Mouse (Mus musculus) c-Kit-positive CD71-positive TER-119-positive erythroid progenitor cells, embryonic 14.5 days (primary cell): ENCODE measurements around the gene Aqp7.
A peak's percentile ranks its signal among the peaks of the same experiment; 100 is the strongest.
"Not testable (repeated sequence)": the region's sequence is repeated elsewhere in the genome, so short reads cannot be mapped to it uniquely, and the experiment has no call there.

Source experiments
- DNase-seq: peaks from one replicate; pipeline ENCODE4 v3.0.0-alpha.2; 2013; ENCODE audit warnings: low spot score

Gene Aqp7

DNA sequence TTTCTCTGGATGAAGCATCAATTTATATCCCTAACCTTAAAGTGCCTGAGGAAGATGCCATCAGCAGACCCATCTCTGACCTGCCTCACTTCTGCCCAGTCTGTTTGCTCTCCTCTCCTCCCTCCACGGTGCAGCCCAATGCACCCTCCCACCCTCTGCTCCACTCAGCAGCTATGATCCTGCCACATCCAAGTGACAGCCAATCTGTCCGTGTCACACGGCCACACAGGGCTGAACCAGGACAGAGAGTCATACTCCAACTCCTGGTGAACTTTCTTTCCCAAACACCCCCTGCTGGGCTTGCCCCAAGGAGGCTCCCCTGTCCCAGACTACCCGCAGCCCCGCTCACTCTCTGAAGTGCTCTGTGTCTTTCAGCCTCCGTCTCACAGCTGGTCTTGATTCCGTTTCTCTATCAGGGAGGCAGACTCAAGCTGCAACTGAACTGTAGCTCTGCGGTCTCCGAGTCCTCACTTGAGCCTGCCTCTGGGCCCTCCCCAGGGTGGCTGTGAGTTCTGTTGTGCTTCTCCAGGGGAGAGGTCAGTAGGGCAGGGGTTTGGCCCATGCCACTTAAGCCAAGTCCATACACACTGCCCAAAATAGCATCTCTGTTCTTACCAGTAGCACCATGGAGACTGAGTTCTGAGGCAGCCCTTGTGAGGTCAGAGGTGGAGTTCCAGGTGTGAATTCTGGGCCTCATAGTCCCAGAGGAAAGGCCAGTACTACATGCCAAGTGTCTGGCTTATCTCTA lies at the start of gene Aqp7:
Aqp7 (minus strand) TSS at position 616 of the 748 bp plus-strand sequence.
- DNase-seq, result no peak

DNA sequence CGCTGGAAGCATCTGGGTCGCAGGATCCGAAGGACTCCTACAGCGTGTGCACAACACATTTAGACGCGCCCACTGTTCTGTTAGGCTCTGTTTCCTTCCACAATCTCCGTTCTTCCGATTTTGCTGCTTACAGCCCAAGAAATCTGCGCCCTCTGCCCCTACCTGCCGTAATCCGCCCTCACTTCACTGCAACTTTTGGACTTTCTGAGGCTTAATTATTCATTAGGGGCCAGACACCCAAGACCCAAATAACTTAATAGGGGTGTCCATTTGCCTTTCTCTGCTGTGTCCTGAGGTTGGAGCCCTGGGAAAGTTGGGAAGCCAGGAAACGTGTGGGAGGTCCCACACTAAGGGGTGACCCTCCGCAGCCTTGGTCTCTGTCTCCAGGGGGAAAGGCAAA lies 49.4 kb upstream of the Aqp7 start:
- no peak for DNase-seq

DNA sequence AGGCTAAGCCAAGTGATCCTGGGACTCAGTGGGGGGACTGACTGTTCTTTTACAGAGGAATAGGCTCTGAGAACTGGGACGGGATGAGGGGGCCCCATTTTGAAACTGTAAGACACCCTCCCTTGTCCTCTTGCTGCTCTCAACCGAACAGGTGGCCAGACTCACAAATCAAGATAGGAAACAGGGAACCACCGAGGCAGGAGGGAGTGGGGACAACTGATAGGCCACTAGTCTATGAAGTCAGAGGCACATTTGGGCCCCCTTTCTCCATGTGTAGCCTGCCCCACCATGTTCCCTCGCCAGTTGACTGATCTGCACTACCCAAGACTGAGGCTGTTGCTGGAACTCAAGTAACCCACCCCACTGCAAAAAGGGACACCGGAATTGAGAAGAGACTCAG lies 48.9 kb upstream of the Aqp7 start:
- DNase-seq, result peak; percentile 67

DNA sequence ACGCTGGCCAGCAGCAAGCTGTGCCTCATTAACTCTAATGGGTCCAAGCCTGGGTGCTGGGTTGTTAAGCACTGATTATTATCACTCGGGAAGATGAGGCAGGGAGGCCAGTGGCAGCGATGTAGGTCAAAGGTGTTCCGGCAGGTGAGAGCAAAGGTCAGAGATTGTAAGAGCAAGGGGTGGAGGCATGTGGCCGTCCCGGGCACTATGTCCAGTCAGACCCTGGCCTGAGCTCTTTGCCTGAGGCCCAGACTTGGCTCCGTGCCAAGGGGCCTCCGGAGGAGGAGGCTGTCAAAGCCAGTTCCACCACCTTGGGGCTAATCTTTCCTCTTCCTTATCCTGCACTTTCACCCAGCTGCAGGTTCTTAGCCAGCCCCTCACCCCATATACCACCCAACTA lies 48.2 kb upstream of the Aqp7 start:
- DNase-seq, result no peak

DNA sequence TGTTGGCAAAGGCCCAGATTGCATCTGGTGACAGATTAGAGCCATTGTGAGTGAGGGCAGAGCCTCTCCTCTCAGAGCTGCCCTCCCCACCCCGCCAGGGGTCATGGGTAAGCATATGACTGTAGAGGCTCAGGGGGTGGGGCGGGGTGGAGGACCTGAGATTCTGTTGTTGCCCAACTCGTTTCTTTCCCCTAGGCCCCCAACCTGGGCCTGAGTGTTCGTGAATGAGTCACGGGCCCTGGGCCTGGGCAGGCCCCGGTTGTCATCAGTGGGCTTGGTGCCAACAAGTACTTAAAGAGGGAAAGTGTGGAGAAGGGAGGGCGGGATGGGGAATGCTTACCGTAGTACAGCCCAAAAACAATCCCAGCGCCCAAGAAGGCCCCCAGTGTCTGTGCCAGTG lies 46.4 kb upstream of the Aqp7 start:
- no peak for DNase-seq

DNA sequence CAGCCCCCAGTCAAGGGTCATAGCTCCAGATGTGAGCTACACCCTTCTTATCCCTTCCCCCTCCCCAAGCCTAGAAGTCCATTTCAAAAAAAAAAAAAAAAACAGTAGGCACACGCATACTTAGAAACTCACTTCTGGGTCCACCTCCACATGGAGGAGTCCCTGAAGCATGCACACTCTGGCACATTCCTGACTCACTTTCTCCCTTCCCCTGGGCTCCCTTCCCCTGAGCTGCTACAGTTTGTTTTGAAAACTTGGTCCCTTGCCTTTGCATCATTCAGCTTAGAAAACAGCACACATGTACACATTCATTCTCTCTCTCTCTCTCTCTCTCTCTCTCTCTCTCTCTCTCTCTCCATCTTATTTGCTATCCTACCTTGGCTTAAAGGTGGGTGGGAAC lies 45.0 kb upstream of the Aqp7 start:
- no peak for DNase-seq

DNA sequence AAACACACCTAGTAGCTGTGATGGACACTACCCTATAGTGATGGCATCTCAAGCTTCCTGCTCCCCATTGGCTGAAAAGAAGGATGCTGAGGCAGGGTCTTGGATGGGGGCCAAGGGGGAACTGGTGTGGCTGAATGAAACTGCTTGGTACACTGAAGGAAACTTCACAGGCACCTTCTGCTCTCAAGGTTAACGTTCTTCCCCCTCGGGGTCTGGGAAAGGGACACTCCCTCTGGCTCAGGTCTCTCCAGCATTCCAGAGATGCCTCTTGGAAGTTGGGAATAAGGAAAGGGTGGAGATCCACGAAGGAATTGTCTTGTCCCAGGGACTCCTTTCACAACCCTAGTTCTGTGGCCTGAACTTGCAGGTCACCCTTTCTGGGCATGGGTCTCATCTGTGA lies 43.5 kb upstream of the Aqp7 start:
- no peak for DNase-seq

DNA sequence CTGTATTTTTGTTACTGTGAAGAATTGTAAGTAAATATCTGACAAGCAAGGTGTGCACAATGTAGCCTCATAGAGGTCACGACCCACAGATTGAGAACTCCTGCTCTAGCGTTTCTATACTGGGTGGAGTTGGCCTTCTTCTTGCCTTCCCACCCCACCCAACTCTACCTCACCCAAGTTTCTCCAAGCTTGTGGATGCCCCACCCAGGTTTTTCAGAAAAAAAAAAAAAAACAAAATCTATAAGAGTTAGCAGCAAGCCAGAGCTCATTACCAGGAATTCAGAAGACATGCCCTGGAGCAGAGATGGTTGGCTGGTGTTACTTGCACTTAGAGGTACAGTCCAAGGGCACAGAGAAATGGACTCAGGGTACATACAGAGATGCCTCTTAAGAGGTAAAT lies 41.8 kb upstream of the Aqp7 start:
- DNase-seq, result peak; percentile 70

DNA sequence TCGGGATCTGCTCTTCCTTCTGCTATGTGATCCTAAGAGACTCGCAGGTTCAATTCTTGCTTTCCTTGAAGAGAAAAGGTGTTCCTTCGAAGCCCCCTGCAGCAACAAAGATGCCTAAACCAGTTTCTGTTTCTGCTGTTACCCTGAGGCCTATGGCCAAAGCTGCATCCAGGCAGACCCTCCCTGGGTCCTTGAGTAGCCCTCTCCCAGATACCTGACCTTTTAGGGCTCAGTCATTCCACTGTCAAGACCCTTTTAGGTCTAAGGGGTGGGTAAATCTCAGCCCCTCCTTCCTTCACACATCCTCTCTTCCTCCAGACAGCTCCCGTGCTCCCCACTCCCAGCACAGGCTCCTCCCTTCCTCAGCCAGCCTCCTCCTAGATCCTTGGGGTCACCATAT lies 41.2 kb upstream of the Aqp7 start:
- no peak for DNase-seq

DNA sequence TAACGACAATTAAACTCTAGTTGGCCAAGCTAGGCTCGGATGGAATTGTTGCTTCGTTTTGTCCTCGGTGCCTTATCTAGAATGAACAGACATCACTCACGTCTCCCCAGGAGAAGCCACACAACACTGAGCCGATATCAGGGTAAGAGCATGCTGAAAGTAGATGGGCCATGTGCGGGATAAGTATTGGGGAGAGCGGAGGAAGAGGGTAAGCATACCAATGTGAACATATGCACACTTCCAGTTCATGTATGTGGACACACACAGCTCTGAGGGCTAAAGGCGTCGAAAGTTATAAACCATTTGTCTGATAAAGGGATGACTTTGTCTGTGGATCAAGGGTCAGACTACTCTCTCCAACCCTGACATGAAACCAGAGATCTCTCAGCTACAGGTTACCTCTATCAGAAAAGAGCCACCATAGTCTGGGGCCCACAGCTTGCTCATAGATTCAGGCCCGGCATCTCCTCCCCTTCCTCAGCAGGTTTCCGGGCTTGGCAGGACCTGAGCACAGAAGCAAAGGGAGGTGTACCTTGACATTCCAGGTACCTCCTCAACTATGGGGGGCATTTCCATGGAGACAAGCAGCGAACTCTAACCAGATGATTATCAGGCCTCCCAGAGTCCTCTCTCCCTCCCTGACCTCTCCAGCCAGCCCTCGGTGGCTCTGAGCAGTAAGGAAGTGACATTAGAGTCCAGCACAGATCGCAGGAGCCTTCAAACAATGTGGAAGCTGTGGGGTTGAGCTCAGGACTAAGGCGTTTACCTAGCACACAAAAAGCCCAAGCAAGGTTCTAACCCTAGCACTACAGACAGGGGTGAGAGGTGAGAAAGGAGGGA lies 39.7 kb upstream of the Aqp7 start:
- peak; percentile 88 for DNase-seq

DNA sequence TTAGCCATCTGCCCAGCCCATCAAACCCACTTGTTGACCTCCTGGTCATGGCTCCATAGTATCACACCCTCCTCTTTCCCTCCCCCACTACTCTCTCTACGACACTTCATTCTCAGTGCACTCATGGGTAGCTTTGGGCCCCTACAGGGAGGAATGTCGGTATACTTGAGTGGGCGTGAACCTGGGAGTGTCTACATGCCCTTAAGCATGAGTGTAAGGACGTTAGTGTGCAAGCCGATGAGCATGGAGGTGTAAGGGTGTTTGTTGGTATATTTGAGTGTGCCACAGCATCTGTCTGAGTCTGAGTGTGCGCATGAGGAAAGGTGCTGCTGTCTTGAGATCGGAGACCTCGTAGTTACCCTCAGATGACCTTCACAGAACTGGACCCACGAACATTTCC lies 39.0 kb upstream of the Aqp7 start:
- peak; percentile 72 for DNase-seq

DNA sequence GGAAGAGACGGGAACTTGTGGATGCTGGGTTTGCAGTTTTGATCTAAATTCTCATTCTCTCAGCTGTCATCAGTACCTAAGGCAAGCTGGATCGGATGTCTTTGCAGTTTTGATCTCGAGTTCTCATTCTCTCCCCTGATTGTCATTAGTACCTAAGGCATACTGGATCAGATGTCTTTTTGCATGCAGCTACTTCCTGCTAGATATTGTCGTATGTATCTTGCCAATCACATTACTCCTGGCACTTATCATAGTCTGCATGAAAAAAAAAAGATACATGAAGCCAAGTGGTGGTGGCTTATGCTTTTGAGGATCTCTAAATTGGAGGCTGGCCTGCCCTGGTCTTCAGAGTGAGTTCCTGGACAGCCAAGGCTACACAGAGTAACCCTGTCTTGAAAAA lies 36.9 kb upstream of the Aqp7 start:
- no peak for DNase-seq

DNA sequence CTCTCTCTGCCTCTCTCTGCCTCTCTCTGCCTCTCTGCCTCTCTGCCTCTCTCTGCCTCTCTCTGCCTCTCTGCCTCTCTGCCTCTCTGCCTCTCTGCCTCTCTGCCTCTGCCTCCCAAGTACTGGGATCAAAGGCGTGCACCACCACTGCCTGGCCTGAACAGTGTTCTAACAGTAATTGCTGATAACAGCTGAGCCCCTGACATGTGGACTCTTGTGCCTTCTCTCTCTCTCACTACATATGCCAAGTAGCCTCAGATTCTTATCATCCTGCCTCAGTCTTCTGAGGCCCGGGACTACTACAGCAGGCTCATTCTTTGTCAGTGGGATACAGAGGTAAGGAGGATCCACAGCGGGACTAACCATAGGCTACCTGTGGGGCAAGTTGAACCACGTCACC lies 34.9 kb upstream of the Aqp7 start:
- not testable (repeated sequence) for DNase-seq

DNA sequence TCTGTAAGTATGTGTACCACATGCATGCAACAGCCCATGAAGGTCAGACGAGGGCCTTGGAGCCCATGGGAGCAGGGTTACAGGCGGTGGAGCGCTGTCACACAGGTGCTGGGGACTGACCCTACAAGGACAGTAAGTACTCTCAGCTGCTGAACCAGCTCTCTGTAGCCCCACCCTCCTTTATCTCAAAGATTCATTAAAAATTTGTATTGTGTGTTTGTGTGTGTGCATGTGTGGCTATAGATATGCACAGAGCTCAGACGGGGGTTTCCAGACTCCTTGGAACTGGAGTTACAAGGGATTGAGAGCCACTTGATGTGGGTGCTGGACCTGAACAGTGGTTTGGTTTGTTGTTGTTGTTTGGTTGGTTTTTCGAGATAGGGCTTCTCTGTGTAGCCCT lies 33.8 kb upstream of the Aqp7 start:
- DNase-seq, result peak; percentile 64

DNA sequence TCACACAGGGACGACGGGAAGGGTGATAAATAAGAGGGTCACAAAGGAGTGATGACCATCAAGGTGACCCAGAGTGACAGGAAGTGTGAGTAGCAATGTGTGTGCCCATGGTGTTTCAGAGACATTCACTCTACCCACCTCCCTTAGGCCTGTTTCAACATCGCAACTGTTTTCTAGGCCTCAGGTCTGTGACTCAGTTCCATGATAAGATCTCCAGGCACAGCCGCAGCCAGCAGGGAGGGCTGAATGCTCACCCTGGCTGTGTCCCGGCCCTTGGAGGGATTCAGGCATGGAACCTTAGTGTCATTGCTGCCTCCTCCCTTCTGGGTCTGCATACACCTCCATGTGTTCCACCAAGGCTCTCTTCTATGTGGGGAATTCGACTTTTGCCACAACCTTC lies 30.8 kb upstream of the Aqp7 start:
- DNase-seq, result no peak

DNA sequence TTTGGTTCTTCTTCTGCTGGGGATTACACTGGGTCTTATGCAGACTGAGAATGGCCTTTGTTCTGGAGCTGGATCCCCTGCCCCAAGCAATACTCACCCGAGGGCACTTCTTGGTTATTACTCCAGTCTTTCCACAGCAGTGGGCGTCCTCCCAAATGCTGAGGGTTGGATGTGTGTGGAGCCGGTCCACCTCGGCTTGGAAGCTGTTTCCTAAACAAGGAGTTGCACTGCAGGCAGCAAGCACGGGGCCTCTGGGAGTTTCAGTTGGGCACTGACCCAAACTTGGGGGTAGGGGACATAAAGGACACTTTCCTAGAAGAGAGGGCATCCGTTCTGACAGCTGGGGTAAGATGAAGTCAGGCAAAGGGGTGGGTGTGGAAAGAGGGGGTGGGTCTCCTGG lies 26.5 kb upstream of the Aqp7 start:
- DNase-seq, result no peak

DNA sequence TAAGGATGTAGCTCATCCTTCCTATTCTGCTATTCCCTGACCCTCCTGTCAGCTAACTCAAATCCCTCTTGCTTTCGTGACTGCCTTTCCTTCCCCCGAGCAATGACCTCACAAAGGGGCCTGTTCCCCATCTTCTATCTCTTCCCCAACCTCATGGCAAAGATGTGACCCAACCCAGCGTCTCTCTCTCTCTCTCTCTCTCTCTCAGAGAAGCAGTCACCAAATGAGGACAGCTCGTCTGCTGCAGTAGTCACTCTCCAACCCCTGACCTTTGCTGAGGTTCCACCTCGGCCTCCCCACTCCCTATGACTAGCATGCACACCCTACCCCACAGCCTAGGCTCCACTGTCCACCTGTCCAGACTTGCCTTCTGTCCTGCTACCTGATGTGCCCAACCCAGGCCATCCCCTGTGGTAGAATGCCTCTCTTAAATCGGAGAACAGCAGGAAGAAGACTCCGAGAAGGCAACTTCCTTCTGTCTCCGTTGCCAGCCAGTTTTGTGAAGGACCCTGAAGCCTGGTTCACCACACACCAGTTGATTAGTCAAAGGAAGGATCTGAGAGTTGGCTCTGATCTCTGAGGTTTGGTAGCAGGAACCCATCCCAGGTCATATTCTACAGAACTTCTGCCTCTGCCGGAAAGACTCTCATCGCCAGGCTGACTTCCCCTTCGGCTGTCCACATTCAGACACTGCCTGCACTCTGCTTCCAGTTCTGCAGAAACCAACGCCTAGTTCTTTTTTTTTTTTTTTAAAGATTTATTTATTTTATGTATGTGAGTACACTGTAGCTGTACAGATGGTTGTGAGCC lies 25.3 kb upstream of the Aqp7 start:
- no peak for DNase-seq

DNA sequence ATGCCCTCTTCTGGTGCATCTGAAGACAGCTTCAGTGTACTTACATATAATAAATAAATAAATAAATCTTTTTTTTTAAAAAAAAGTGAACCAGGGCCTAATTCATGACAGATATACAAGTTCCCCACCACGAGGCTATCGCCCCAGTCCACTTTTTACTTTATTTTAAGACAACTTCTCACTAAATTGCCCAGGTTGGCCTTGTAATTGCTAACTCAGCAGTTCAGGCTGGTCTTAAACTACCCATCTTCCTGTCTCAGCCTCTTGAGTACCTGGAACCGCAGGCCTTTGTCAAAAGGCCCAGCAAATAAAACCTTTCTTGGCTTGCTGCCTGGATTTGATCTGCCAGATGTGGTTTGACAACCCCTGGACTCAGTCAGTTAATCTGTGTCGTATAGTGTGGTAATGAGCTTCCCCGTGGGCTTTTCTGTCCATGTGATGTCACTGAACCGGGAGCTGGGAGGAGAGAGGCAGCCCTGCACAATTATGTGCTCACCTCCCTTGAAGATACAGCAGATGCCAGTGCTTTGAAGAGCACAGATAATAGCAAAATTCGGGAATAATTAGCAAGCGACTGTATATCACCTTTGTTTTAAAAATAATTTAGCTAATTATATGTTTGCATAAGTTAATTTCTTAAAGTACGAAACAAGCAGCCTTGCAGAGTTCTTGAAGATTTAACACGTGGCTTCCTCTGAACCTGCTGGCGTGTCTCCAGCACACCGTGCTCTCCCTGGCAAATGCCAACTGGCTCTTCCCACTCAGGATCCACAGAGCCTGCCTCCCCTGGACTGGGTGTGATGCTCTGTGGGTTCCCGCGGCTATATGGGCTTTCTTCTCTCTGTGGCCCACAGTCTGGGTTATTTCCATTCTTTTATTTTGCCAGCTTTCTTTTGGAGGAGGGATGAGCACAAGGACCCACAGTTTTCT lies 23.8 kb upstream of the Aqp7 start:
- no peak for DNase-seq

DNA sequence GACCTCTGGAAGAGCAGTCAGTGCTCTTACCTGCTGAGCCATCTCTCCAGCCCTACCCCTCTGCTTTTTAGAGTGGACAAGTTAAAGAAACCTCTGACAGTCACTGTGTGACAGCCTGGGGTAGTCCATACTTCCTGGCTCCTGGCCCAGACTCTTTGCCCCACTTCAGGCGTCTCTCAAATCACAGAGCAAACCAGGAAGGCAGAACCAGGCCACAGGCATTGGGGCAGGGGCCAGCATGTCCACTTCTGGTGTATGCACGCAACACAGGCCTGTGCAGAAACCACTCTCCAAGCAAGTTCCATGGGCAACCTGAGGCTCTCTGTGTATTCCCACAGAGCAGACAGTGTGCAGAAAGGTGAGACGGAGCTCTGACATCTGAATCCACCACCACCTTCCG lies 17.3 kb upstream of the Aqp7 start:
- no peak for DNase-seq

DNA sequence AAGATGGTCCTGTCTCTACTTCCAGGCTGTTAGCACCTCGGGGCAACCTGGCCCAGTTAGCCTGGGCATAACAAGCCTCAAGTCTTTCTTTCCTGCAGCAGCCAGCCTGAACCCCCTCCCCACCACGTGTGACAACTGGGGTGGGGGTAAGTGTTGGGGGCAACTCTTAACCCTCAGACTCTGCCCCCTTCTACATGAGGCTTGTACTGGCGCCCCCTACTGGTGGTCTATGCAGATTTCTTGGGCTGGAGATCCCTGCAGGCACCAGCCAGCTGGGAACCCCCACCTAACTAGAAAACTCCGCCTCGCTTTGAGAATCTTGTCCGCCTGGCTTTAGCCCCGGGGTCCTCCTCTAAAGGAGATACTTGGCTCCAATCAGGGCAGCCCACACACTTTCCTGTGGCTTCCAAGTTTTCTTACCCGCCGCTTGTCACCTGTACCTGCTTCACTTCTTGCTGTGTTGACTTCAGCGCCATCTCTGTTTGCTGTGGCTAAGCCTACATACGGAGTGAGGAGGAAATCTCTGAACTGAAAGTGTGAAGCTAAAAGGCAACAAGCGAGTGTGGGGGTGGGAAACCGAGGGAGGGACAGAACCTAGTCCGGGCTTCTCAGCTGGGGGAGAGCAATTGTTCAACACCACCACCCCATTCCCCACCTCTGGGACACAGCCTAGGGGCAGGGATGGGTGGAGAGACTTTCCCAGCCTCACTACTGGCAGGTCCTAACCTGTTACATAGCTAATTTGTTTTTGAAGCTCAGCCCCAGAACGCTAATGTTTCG lies 16.1 kb upstream of the Aqp7 start:
- no peak for DNase-seq

DNA sequence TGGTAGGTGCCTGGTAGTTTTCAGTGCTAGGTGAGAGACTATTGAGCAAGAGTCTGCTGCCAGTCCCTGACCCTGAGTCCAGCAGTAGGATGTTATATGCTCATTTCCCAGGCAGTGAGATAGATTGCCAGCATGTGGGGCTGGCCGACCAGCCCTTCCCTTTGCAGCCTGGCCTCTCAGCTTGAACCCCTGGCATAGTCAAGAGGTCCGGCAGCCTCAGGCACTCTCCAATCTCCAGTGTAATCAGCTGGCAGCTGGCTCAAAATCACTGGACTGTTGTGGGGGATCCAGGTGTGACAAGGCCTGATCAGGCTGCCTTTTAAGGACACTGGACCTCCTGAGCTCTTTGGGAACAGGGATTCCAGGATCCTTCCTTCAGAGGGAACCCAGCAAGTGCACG lies 15.4 kb upstream of the Aqp7 start:
- no peak for DNase-seq
